Mouse (Mus musculus): ENCODE measurements around the gene Vwa8. TPM values are rescaled to one million over a fixed set of nuclear protein-coding genes. Genes with fewer than 3 reads are reported as not detected.
A peak's percentile ranks its signal among the peaks of the same experiment; 100 is the strongest.

Gene Vwa8
- polyA plus RNA-seq, 1 experiment from 2014 or later, result 8.2 TPM

- WGBS, result 83% methylated on average over 11 of the region's 11 CpGs
- no peak overlapping the region for H3K27ac ChIP-seq
- H3K9me3 ChIP-seq, result no peaks in the 10 kb centered on the region
- ATAC-seq (ENCODE audit: low FRiP score), result no peak
- H3K4me3 ChIP-seq (replicated peaks), result no peak overlapping the region
- no peak overlapping the region for H3K4me2 ChIP-seq
- no peak overlapping the region for H3K9ac ChIP-seq
- no peaks in the 10 kb centered on the region for H3K4me1 ChIP-seq
- no peaks in the 10 kb centered on the region for H3K27me3 ChIP-seq
- no peaks in the 10 kb centered on the region for H3K36me3 ChIP-seq (replicated peaks)
Observed at GRCm38 (mm10) chr14:79049544-79049943, 200.7 kb downstream of the Vwa8 start.

- no peak overlapping the region for H3K4me3 ChIP-seq (replicated peaks)
- no peak overlapping the region for H3K9ac ChIP-seq
- no peaks in the 10 kb centered on the region for H3K9me3 ChIP-seq
- ATAC-seq (ENCODE audit: low FRiP score), result no peak
- no peak overlapping the region for H3K4me2 ChIP-seq
- no peak overlapping the region for H3K27ac ChIP-seq
- H3K4me1 ChIP-seq, result no peaks in the 10 kb centered on the region
- H3K36me3 ChIP-seq (replicated peaks), result no peaks in the 10 kb centered on the region
- no peaks in the 10 kb centered on the region for H3K27me3 ChIP-seq
- WGBS, result 89% methylated on average over 3 of the region's 3 CpGs
Observed at GRCm38 (mm10) chr14:79065636-79066035, 216.8 kb downstream of the Vwa8 start.

- Histone ChIP-seq H3K9ac (no peak overlapping the region), H3K27ac (no peak overlapping the region), H3K9me3 (no peaks in the 10 kb centered on the region), H3K4me3 (replicated peaks) (no peak overlapping the region), H3K4me2 (no peak overlapping the region), H3K27me3 (no peaks in the 10 kb centered on the region), H3K4me1 (no peaks in the 10 kb centered on the region), H3K36me3 (replicated peaks) (no peaks in the 10 kb centered on the region)
- no peak for ATAC-seq (ENCODE audit: low FRiP score)
- 89% methylated on average over 1 of the region's 1 CpGs for WGBS
Observed at GRCm38 (mm10) chr14:79069515-79069914, 220.7 kb downstream of the Vwa8 start.

GRCm38 (mm10) chr14:79074786-79075185, 225.9 kb downstream of the Vwa8 start:
- Histone ChIP-seq H3K27ac (no peak overlapping the region), H3K4me3 (replicated peaks) (no peak overlapping the region), H3K9me3 (no peaks in the 10 kb centered on the region), H3K4me1 (no peaks in the 10 kb centered on the region), H3K36me3 (replicated peaks) (no peaks in the 10 kb centered on the region), H3K9ac (no peak overlapping the region), H3K27me3 (no peaks in the 10 kb centered on the region), H3K4me2 (no peak overlapping the region)
- WGBS, result 87% methylated on average over 8 of the region's 8 CpGs
- ATAC-seq (ENCODE audit: low FRiP score), result no peak

- no peak for ATAC-seq (ENCODE audit: low FRiP score)
- no peak overlapping the region for H3K27ac ChIP-seq
- H3K36me3 ChIP-seq (replicated peaks), result no peaks in the 10 kb centered on the region
- no peaks in the 10 kb centered on the region for H3K27me3 ChIP-seq
- H3K9ac ChIP-seq, result no peak overlapping the region
- no peak overlapping the region for H3K4me2 ChIP-seq
- no peaks in the 10 kb centered on the region for H3K9me3 ChIP-seq
- no peaks in the 10 kb centered on the region for H3K4me1 ChIP-seq
- H3K4me3 ChIP-seq (replicated peaks), result no peak overlapping the region
- WGBS, result 76% methylated on average over 9 of the region's 9 CpGs
Observed at GRCm38 (mm10) chr14:79076560-79077300, 227.9 kb downstream of the Vwa8 start.

- Histone ChIP-seq H3K36me3 (replicated peaks) (no peaks in the 10 kb centered on the region), H3K4me1 (no peaks in the 10 kb centered on the region), H3K9me3 (no peaks in the 10 kb centered on the region), H3K27me3 (no peaks in the 10 kb centered on the region), H3K4me2 (no peak overlapping the region), H3K4me3 (replicated peaks) (no peak overlapping the region), H3K27ac (no peak overlapping the region), H3K9ac (no peak overlapping the region)
- no peak for ATAC-seq (ENCODE audit: low FRiP score)
- WGBS, result 85% methylated on average over 7 of the region's 7 CpGs
Observed at GRCm38 (mm10) chr14:79083573-79083972, 234.7 kb downstream of the Vwa8 start.

GRCm38 (mm10) chr14:79086006-79086405, 237.2 kb downstream of the Vwa8 start:
- H3K36me3 ChIP-seq (replicated peaks), result no peaks in the 10 kb centered on the region
- H3K9ac ChIP-seq, result no peak overlapping the region
- H3K4me3 ChIP-seq (replicated peaks), result no peak overlapping the region
- no peaks in the 10 kb centered on the region for H3K27me3 ChIP-seq
- H3K4me1 ChIP-seq, result no peaks in the 10 kb centered on the region
- no peak for ATAC-seq (ENCODE audit: low FRiP score)
- WGBS, result 90% methylated on average over 5 of the region's 5 CpGs
- no peak overlapping the region for H3K27ac ChIP-seq
- no peaks in the 10 kb centered on the region for H3K9me3 ChIP-seq
- no peak overlapping the region for H3K4me2 ChIP-seq

GRCm38 (mm10) chr14:79089464-79089863, 240.6 kb downstream of the Vwa8 start:
- Histone ChIP-seq H3K9me3 (peaks cover 5% of the 10 kb centered on the region; the same call in 1 of the 2 replicates), H3K9ac (no peak overlapping the region), H3K4me2 (no peak overlapping the region), H3K4me3 (replicated peaks) (no peak overlapping the region), H3K27me3 (no peaks in the 10 kb centered on the region), H3K36me3 (replicated peaks) (peaks cover 5% of the 10 kb centered on the region), H3K27ac (no peak overlapping the region), H3K4me1 (no peaks in the 10 kb centered on the region)
- whole genome bisulfite sequencing, result 50% methylated on average over 2 of the region's 2 CpGs
- ATAC-seq (ENCODE audit: low FRiP score), result no peak

- no peaks in the 10 kb centered on the region for H3K27me3 ChIP-seq
Observed at GRCm38 (mm10) chr14:79097181-79097580, 248.3 kb downstream of the Vwa8 start.

GRCm38 (mm10) chr14:79106655-79107515, 258.0 kb downstream of the Vwa8 start:
- WGBS, result 32% methylated on average over 14 of the region's 14 CpGs
- Histone ChIP-seq H3K27ac (no peak overlapping the region), H3K4me2 (no peak overlapping the region), H3K9me3 (no peaks in the 10 kb centered on the region), H3K4me1 (no peaks in the 10 kb centered on the region), H3K36me3 (replicated peaks) (no peaks in the 10 kb centered on the region), H3K9ac (no peak overlapping the region), H3K4me3 (replicated peaks) (no peak overlapping the region), H3K27me3 (no peaks in the 10 kb centered on the region)
- peak; percentile 74 for ATAC-seq (ENCODE audit: low FRiP score)

More at GRCm38 (mm10) chr14:79097181-79097580, 248.3 kb downstream of the Vwa8 start:
- ATAC-seq (ENCODE audit: low FRiP score), result no peak
- Histone ChIP-seq H3K4me3 (replicated peaks) (no peak overlapping the region), H3K9me3 (peaks cover 9% of the 10 kb centered on the region; the same call in 1 of the 2 replicates), H3K4me2 (no peak overlapping the region), H3K27ac (no peak overlapping the region), H3K9ac (no peak overlapping the region), H3K4me1 (no peaks in the 10 kb centered on the region), H3K36me3 (replicated peaks) (peaks cover 9% of the 10 kb centered on the region)
- WGBS, result 89% methylated on average over 12 of the region's 12 CpGs

GRCm38 (mm10) chr14:79109375-79109774, 260.5 kb downstream of the Vwa8 start:
- 46% methylated on average over 1 of the region's 1 CpGs for WGBS
- H3K4me1 ChIP-seq, result no peaks in the 10 kb centered on the region
- no peaks in the 10 kb centered on the region for H3K27me3 ChIP-seq
- H3K9ac ChIP-seq, result no peak overlapping the region
- no peak overlapping the region for H3K4me2 ChIP-seq
- H3K27ac ChIP-seq, result no peak overlapping the region
- H3K9me3 ChIP-seq, result no peaks in the 10 kb centered on the region
- H3K4me3 ChIP-seq (replicated peaks), result no peak overlapping the region
- ATAC-seq (ENCODE audit: low FRiP score), result no peak
- no peaks in the 10 kb centered on the region for H3K36me3 ChIP-seq (replicated peaks)

- H3K9ac ChIP-seq, result no peak overlapping the region
- H3K4me2 ChIP-seq, result no peak overlapping the region
- ATAC-seq (ENCODE audit: low FRiP score), result no peak
- H3K27me3 ChIP-seq, result no peaks in the 10 kb centered on the region
- H3K4me3 ChIP-seq (replicated peaks), result no peak overlapping the region
- no peak overlapping the region for H3K27ac ChIP-seq
- H3K9me3 ChIP-seq, result no peaks in the 10 kb centered on the region
- WGBS, result 67% methylated on average over 3 of the region's 3 CpGs
- H3K4me1 ChIP-seq, result no peaks in the 10 kb centered on the region
- no peaks in the 10 kb centered on the region for H3K36me3 ChIP-seq (replicated peaks)
Observed at GRCm38 (mm10) chr14:79110012-79110411, 261.2 kb downstream of the Vwa8 start.
